Mouse (Mus musculus): ENCODE measurements around the gene Gpr61.

DNA sequence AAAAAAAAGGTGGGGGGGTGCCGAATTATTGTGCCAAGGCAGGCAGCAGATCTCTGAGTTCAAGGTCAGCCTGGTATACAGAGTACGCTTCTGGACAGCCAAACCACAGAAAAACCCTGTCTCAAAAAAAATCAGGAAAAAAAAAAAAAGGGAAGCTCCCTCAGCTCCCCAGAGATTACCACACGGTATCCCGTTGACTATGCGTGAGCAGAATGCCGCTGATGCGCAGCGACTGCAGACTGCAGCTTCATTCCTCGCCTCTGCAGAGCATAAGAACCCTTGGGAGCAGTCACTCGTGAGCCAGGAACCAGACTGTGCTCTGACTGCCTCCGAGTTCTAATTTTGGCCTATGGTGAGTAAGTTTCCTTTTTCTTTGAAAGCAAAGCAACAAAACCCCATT, 20.0 kb downstream of the Gpr61 start:
- no peak for TF ChIP-seq CTCF (IDR thresholded peaks at IDR 0.05; ENCODE audit: low read depth)
- TF ChIP-seq EP300 (IDR thresholded peaks at IDR 0.05; ENCODE audit: low read depth) = no peak
